Mouse (Mus musculus) CD4-positive, CD25-positive, alpha-beta regulatory T cell (primary cell): ENCODE data around the gene Vsx2. TPM values are rescaled to one million over a fixed set of nuclear protein-coding genes. Genes with fewer than 3 reads are reported as not detected.

Experiments used
- polyA plus RNA-seq: library from polyadenylated mRNA; unstranded; fragments of 100-300 nt; shearing (Covaris generic); gene quantifications from one replicate; pipeline ENCODE4 v1.2.1, GENCODE M21; 2017

Vsx2 gene
- not detected for polyA plus RNA-seq

GRCm38 (mm10) chr12:84569336-84569970, at the start of gene Vsx2:
TSS of gene Vsx2 (plus strand) at chr12:84569762.

GRCm38 (mm10) chr12:84616977-84617630, 47.5 kb downstream of the Vsx2 start, which contains the start of gene Abcd4:
TSS of gene Abcd4 (minus strand) at chr12:84617413.

GRCm38 (mm10) chr12:84640654-84641053, 71.1 kb downstream of the Vsx2 start, which contains the start of gene Vrtn:
TSS of gene Vrtn (plus strand) at chr12:84641019.

Other genes starting within 250 kb of the Vsx2 start
- 26.4 TPM for gene Coq6, start 208.1 kb upstream of the Vsx2 start, polyA plus RNA-seq
- 0.84 TPM for gene Fam161b, start 207.9 kb upstream of the Vsx2 start, polyA plus RNA-seq
- gene Entpd5, start 160.7 kb upstream of the Vsx2 start, polyA plus RNA-seq: 43.0 TPM
- gene Bbof1, start 160.7 kb upstream of the Vsx2 start, polyA plus RNA-seq: 1.4 TPM
- 32.0 TPM for gene Rnf113a2, start 152.6 kb upstream of the Vsx2 start, polyA plus RNA-seq
- 20.4 TPM for gene Aldh6a1, start 118.8 kb upstream of the Vsx2 start, polyA plus RNA-seq
- 21.1 TPM for gene Lin52, start 118.3 kb upstream of the Vsx2 start, polyA plus RNA-seq
- 25.2 TPM for gene Abcd4, start 47.7 kb downstream of the Vsx2 start, polyA plus RNA-seq
- gene Vrtn, start 71.3 kb downstream of the Vsx2 start, polyA plus RNA-seq: 0.13 TPM
- gene Syndig1l, start 129.1 kb downstream of the Vsx2 start, polyA plus RNA-seq: not detected
- gene Npc2, start 203.4 kb downstream of the Vsx2 start, polyA plus RNA-seq: 104 TPM
- gene Isca2, start 203.5 kb downstream of the Vsx2 start, polyA plus RNA-seq: 113 TPM